Mouse (Mus musculus) T-helper 2 cell (primary cell): ENCODE measurements around the gene Ttc23.

Experiments
- in situ Hi-C: fragments of 300-600 bp; cut with MboI, MseI; formaldehyde crosslinking; loops from one replicate; pipeline ENCODE4 v1.15.1; 2025; ENCODE audit warnings: high pct_unique_total_duplicates

Gene Ttc23

DNA sequence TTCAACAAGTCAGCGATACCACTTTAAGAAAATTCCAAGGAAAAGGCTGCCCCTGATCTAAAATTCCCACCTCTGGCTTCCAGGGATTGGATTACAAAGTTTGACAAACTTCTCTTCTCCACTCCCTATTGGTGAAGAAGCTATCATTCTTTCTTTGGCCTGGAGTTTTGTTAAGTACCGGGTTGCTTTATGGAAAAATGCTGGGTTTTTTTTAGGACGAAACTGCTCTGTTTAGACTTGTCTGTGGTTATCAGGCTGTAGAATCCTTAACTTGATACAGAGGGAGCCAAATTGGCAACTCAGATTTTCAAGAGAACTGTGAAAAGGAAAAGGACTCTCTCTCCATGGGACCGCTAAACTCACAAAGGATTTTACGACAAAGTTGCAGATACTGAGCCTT, at the start of gene Ttc23:
Gene Ttc23, plus strand, starts transcription at position 134 of the 400 bp plus-strand sequence.
- in situ Hi-C loops: no loop called here

DNA sequence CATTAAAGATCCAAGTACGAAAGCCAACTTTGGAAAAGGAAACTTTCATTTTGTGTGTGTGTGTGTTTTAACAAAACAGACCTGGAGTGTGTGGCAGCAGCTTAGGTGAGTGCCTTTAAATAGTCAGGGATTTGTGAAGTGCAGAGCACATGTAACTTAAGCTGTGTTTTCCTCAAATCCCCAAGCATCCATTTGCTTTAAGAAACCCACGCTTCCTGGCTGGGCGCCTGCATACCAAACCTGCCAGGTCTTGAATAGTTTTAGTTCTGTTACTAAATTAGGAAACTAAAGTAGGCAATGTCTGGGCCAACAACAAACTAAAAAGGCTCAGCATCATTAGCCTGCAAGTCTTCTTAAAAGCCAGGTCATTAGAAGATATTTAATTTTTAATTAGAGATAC, 49.2 kb upstream of the Ttc23 start:
- in situ Hi-C loops: no loop called here

DNA sequence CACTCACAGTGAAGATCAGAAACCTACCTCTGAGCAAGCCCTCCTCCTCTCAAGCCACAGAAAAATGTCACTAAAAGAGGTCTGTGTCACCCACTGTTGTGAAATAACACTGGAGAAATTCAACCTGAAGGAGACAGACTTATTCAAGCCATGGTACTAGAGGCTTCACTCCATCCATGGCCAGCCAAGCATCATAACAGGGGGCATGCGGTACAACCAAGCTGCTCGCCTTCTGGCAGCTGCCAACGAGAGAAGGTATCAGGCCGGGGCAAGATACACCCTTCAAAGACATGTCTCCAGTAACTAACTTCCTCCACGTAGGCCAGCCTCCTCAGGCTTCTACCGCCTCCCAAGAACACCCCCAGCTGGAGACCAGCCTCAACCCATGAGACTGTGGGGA, 42.1 kb upstream of the Ttc23 start:
- in situ Hi-C loops: no loop called here

DNA sequence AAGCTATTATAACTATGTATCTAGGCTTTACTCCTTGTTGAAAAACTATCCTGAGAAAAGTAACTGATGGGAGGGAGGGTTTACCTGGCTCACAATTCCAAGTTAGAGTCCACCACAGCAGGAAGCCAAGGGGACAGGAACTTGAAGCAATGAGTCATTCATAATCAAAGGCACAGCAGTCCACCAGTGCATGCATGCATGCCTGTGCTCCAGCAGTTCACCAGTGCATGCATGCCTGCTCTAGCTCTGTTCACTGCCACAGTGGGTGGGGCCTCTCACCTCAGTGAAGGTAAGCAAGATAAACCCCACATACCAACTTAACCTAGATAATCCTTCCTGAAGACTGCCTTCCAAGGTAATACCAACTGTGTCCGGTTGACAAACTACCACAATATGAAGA, 41.0 kb upstream of the Ttc23 start:
- in situ Hi-C loops: no loop called here

DNA sequence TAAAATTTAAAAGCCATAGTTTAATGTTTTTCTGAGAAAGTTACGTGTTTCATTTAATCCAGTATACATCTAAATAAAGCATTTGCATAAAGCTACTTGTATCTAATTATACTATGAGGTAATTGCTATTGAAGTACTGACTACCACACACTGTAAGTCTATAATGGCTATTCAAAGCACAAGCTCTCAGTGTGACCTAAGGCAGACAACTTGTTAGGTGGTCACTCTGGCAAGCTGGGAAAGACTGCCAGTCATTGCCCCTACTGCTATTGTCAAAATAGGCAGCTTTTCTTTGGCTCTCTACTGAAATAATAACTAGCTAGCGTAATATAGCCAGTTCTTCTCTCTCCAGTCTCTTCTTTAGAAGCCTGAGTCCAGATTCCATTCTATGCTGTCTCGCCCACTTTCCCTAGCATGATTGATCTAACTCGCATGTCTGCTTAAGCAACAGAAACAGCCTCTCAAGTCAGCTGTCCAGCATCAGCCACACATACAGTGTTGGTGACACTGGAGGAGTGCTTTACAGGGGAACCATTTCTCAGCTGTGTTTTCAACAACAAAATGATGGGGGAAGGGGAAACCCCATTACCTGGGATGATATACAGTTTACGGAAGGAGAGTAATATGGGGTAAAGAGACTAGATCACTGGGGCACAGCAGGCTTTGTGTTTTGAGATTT, 39.4 kb upstream of the Ttc23 start:
- in situ Hi-C loops: no loop called here

DNA sequence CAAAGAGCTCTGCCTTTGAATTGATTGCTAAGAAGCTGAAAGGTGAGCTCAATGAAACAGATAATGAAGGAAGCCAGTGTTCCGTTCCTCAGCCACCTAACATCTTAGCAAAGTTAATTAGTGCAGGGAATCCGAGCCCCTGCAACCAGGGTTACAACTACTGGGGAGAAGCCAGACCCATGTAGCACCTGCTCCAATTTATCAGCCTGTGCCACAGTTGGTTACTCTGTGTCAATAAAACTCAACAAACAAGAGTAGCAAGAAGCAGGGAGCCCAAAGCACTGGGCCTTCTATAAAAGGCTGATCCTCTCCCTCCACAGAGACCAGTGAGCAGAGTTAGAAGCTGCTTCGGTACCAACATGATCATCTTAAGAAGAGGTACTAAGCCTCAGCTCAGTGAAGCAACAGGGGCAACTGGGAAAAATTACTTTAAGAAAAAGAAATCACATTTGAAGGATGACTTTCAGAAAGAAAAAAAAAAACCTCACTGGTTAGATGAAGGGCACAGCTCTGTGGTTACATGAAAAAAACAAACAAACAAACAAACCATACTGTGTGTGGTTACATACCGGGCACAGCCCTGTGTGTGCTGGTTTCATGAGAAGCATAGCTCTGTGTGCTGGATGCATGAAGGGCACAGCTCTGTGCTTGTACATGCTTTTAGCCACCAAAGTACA, 38.7 kb upstream of the Ttc23 start:
- in situ Hi-C loops: no loop called here

DNA sequence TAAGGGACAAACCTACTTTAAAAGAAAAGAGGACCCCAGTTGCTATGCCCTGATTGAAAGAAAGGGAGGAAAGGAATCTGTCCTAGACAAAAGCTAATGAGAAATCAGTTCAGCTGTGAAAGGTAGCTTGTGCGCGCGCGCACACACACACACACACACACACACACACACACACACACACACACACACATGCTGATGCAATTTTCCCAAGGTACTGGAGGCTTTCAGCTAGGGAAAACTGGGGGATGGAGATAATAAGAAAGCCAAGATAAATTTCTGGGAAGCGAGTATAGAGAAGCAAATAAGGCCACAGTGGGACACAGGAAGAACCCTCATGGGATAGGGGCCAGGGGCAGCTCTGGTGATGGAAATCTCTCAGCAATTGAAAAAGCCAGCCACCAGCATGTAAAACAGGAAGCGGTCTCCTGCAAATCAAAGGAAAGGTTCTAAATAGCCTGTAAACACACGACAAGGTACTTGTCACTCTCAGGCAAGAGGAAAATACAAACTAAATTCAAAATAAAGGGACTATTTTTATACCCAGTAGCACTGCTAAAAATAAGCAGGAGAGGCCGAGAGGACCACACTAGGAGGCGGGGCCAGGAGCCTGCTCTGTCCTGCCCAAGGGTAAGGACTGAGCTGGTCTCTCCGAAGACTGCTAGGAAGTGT, 33.3 kb upstream of the Ttc23 start:
- in situ Hi-C loops: no loop called here

DNA sequence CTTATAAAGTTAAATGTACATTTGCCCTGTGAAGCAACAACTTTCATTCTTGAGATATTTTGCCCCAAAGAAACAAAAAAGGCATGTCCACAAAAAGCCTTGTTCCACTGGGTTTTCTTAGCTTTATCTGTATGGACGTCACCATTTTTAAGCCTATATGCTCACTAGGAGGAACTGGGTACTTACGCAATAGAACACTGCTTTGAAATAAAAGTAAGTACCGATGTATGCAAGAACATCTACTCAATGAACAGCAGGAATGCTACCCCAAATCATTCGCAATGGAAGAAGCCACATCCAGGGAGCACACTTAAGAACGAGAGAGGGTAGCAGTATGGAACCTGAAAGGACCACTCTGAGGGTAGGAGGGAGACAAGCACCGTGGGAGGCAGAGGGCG, 32.7 kb upstream of the Ttc23 start:
- in situ Hi-C loops: no loop called here

DNA sequence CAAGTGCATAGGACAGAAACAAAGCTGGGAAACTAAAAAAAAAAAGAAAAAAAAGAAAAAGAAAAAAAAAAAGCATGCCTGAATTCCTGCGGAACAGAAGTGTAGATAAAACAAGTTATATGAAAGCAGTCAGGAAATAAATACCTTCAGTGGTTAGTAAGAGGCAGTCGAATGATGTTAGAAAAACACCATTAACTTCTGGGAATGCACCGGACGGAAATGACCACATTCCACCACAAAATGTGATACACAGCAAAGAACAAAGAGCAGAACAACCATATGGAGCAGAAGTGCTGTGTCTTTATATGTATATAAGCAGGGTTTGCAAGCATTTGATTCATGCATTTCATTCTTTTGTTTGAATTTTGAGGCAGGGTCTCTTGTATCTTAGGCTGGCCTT, 30.3 kb upstream of the Ttc23 start:
- in situ Hi-C loops: no loop called here

DNA sequence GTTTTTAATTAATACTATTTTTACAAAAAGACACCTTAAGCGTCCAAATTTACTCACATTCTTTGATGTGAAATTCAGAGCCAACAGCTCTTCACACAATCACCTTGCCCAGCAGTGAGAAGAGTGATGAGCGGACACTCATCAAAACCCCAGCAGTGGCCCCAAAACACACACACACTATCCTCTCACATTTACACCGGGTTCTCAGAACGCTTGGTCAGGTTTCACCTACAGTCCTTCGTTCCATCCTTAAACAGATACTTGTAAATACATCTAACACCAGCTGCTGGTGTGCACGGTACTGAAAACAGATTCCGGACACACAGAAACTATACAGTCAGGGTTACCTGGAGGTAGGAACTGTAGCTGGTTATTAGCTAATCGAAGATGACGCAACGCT, 29.6 kb upstream of the Ttc23 start:
- in situ Hi-C loops: no loop called here

DNA sequence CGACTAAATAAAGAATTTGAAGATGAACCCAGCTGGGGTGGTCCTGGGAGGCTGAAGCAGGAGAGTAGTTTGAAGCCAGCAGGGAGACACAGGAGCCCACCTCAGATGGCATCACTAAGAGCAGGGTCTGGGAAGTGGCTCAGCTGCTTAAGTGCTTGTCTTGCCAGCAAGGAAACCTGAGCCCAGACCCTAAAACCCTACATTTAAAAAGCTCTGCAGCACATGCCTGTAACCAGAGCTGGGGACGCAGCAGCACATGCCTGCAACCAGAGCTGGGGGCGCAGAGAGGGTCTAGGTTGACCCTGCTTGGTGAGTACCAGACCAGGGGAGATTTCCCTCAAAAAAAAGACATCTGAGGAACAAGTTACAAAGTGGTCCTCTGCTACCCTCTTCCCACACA, 28.9 kb upstream of the Ttc23 start:
- in situ Hi-C loops: no loop called here

DNA sequence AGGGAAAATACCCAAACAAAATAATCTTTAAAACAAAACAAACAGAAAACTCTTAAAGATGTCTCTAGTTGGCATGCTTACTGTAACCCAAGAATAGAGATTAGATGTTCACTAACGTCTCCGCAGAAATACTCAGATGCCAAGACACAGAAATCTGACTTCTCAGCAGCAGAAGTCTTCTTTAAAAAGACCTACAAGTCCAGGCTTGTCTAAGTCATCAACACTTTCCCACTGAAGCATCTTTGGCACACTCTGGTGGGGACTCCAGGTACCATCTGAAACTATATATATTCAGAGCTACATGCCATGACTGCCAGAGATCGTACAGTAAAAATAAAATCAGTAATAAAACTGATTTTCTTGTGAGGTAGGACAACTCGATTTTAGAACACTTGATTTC, 27.4 kb upstream of the Ttc23 start:
- in situ Hi-C loops: no loop called here

DNA sequence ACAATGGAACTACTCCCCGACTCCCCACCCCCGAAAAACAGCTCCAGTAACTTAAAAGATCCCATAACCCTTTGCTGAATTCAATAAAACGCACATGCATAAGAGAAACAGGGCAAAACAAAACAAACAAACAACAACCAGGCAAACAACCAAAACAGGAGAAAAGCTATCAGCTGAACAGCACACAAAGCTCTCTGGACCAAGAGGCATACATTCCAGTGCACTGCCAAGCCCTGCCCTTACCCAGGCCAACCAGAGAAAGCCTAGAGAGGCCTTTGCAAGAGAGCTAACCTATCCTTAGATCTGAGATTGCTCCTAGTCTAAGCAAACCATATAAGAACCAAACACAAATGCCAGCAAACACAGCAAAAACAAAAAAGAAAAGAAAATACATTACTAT, 25.1 kb upstream of the Ttc23 start:
- in situ Hi-C loops: no loop called here

DNA sequence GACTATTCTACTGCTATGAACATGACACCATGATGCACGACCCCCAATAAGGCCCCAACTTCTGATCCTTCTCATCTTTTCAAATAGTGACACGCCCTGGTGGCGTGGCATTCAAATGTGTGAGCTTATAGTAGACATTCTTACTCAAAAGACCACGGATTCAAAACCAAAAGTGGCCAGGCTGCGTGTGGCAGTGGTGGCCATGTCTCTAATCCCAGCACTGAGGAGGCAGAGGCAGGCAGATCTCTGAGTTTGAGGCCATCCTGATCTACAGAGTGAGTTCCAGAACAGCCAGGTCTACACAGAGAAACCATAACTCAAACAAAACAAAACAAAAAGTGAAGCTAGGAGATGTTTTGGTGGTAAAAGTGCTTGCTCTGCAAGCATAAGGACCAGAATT, 20.5 kb upstream of the Ttc23 start:
- in situ Hi-C loops: no loop called here

DNA sequence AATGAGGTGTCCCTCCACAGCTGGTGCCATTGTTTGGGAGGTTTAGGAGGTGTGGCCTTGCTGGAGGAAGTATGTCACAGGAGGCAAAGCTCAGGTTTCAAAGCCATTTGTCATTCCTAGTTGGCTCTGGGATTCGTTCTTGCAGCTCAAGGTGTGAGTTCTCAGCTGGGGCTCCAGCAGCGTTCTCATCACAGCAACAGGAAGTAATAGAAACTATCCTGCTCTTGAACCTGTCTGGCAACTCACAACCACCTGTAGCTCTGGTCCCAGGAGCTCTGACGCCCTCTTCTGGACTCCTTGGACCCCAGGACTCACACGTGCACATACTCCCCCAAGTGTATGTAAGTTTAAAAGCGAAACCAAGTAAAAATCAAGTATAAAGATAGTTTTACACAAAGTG, 17.5 kb upstream of the Ttc23 start:
- in situ Hi-C loops: loop anchor here (5.0 to 10.0 kb wide), 2 partner anchors 255 to 402 kb away; partner anchors contain the start of gene Mef2a

DNA sequence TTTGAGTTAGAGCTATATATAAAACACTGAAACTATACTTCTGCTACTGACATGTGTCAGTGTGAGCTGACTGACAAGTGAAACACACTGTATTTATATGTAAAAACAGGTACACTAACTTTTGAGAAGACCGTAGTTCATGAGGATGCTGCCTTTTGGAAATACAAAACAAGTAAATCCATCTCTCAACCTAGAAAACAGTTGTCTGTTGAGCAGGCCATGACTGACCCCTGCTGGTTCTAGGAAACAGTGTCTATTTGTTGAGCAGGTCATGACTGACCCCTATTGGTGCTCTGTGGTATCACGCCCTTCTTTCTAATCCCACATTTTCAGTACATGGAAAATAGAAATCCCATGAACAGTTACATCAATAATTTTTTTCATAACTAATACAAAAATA, 16.4 kb upstream of the Ttc23 start:
- in situ Hi-C loops: loop anchor here (5.0 to 10.0 kb wide), 2 partner anchors 256 to 404 kb away; partner anchors contain the start of gene Mef2a

DNA sequence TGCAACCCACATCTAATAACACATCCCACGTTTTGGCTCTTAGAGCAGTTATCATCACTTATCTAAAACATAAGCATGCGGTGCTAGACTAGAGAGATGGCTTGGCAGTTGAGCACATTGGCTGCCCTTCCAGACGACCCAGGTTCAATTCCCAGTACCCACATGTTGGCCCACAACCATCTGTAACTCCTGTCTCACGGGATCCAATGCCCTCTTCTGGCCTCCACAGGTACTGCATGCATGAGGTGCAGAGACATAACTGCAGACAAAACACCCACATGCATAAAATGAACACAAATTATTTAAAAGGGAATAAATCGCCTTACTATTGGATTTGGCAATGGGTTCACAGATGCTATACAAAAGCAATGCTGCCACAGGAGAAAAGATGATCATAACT, 14.8 kb upstream of the Ttc23 start:
- in situ Hi-C loops: loop anchor here (5.0 to 10.0 kb wide), 2 partner anchors 258 to 405 kb away; partner anchors contain the start of gene Mef2a

DNA sequence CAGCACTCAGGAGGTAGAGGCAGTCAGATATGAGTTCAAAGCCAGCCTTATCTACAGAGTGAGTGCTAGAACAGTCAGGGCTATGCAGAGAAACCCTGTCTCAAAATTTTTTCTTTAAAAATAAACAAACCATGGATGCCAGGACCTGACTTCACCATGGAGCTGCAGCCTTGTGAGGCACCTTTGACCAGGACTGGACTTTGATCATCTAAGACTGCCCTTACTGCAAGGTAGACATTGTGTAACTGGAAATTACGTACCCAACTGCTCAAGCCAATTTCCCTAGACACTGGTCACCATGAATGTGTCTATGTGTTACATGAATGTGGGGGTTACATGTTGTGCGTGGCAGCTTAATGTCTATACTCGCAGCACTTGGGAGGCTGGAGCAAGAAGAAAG, 13.0 kb upstream of the Ttc23 start:
- in situ Hi-C loops: loop anchor here (5.0 to 10.0 kb wide), 2 partner anchors 259 to 407 kb away; partner anchors contain the start of gene Mef2a

DNA sequence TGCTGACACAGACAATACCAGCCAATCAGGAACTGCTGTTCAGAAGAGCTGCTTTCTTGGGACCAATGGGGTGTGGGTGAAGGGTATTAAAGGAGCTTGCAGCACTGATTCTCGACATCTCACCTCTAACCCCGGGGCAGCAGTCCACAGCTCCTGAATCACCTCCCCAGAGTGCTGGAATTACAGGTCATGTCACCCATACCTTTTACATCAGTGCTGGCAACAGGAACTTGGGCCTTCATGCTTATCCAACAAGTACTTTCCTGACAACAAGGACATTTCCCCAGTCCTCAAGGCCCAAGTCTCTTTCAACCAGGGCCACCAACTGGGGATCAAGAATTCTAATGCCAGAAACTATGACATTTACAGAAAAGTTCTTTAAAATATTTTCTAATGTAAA, 11.0 kb upstream of the Ttc23 start:
- in situ Hi-C loops: loop anchor here (10.0 kb wide), 1 partner anchor 261 kb away; the partner anchor contains the start of gene Mef2a

DNA sequence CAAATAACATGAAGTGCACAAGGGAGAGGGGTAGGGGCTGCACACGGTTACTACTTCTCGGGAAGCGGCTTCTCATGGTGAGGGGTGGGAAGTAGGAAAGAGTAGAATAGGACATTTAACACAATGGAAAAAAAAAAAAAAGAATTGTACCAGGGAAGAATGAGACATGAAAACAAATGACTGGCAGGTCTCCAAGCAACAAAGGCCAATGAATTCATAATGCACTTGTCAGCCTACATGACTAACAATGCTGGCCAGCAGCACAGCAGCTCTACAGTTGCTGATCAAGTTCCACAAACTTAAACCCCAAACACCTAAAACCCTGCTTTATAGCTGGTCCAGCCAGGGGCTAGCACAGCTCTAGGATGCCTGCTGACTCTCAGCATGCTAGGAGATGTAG, 8.2 kb upstream of the Ttc23 start:
- in situ Hi-C loops: loop anchor here (10.0 kb wide), 1 partner anchor 264 kb away; the partner anchor contains the start of gene Mef2a

DNA sequence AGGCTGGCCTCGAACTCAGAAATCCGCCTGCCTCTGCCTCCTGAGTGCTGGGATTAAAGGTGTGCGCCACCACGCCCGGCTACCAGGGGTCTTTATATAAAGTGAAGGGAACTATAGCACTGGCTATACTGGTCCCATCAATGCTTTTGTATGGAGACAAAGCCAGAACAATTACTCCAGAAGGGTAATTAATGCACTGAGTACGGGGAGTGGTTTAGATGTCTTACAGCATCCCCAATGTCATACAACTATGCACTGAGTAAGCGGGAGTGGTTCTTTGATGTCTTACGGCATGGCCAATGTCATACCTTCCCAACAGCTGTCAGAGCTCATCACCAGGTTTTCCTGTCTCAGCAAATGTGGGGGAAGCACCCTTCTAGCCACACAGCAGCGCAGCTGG, 4.3 kb upstream of the Ttc23 start:
- in situ Hi-C loops: no loop called here

DNA sequence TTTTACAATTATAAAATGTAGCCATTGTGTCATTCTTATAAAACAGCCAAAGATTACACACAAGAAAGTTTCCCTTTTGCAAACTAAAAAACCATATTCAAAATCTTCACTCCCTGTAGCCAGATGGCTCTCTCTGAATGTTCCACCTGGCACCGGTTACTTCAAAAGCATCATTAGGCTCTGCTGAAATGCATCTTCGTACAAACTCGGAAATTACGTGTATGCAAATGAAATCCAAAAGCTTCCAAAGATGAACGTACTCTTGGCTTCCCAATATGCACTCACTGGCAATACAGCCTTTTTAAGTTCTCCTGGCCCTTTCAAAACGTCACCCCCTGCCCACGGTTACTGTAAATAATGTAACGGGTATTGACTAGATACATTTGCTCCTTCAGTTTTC, 2.9 kb upstream of the Ttc23 start:
- in situ Hi-C loops: no loop called here
